Mouse (Mus musculus) midbrain, embryonic 11.5 days (tissue): ENCODE measurements around the gene Bola3. TPM values are rescaled to one million over a fixed set of nuclear protein-coding genes. Genes with fewer than 3 reads are reported as not detected.

ENCODE experiments used
- ATAC-seq: fragments of 200-750 bp; cut with Nextera tagmentation; 2 replicates; pipeline ENCODE4 v1.8.0; 2017; ENCODE audit warnings: moderate TSS enrichment, moderate library complexity; ENCODE audit not compliant: low FRiP score
- DNase-seq: peaks from one replicate; pipeline ENCODE4 v3.0.0; 2015; ENCODE audit warnings: low spot score; ENCODE audit errors: missing footprints
- H3K27ac ChIP-seq: fragments of 300-500 bp; sonication (generic); 2 replicates; pipeline ENCODE4 v1.5.1; 2014; ENCODE audit warnings: low read depth, low read length
- H3K27me3 ChIP-seq: fragments of 300-500 bp; sonication (generic); 2 replicates; pipeline ENCODE4 v1.6.1; 2014; ENCODE audit warnings: mild to moderate bottlenecking, low read length, moderate library complexity, mixed read lengths; ENCODE audit not compliant: control insufficient read depth, insufficient read depth
- H3K36me3 ChIP-seq: fragments of 300-500 bp; sonication (generic); 2 replicates; pipeline ENCODE4 v1.6.1; 2014; ENCODE audit warnings: mild to moderate bottlenecking, low read length, moderate library complexity, mixed read lengths; ENCODE audit not compliant: control insufficient read depth, insufficient read depth
- H3K4me1 ChIP-seq: fragments of 300-500 bp; sonication (generic); 2 replicates; pipeline ENCODE4 v1.6.1; 2014; ENCODE audit warnings: low read length; ENCODE audit not compliant: control insufficient read depth, insufficient read depth
- H3K4me2 ChIP-seq: fragments of 300-500 bp; sonication (generic); 2 replicates; pipeline ENCODE4 v1.6.1; 2014; ENCODE audit warnings: mild to moderate bottlenecking, moderate library complexity
- H3K4me3 ChIP-seq: fragments of 300-500 bp; sonication (generic); 2 replicates; pipeline ENCODE4 v1.5.1; 2014; ENCODE audit warnings: low read depth, low read length
- H3K9ac ChIP-seq: fragments of 300-500 bp; sonication (generic); 2 replicates; pipeline ENCODE4 v1.6.1; 2014; ENCODE audit warnings: low read length
- H3K9me3 ChIP-seq: fragments of 300-500 bp; sonication (generic); 2 replicates; pipeline ENCODE4 v1.6.1; 2016; ENCODE audit warnings: low read length; ENCODE audit not compliant: control insufficient read depth
- WGBS: fragments of 180-500 bp; shearing (Covaris S2); extraction: QIAGEN DNeasy Blood & Tissue Kit; methylation state at CpG from one replicate; pipeline ENCODE4 v1.1.7; 2014; 5-methylcytosine and 5-hydroxymethylcytosine counted together
- microRNA-seq: library from miRNA; unstranded; fragments of <30 nt; microRNA quantifications from one replicate; pipeline ENCODE4, GENCODE M21; 2017
- polyA plus RNA-seq: library from polyadenylated mRNA; unstranded; fragments of >200 nt; fragmentation: Nextera tagmentation; extraction: Ambion mirVana; gene quantifications from 2 replicates; pipeline ENCODE4 v1.2.1, GENCODE M21; 2014

Gene Bola3
- polyA plus RNA-seq, 1 experiment from 2014 or later = 144 TPM

DNA sequence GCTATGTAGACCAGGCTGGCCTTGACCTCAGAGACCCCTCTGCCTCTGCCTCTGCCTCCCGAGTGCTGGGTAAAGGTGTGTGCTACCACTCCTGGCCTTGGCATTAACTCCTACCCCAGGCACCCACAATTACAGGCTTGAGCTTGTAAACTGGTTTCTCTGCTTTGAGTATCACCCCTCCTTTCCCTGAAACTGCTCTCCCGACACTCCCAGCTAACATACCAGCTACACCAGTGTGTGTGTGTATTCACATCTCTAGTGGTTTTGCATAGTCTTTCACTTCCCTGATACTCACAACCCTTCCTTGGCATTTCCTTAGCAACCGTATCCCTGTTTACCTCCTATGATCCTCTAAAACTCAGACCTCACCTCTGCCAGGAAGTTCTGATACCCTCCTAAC, 50.8 kb downstream of the Bola3 start:
- H3K4me2 ChIP-seq = no peak overlapping the region
- no peaks in the 10 kb centered on the region for H3K27me3 ChIP-seq
- ATAC-seq = no peak
- H3K4me1 ChIP-seq = no peaks in the 10 kb centered on the region
- no peak overlapping the region for H3K9ac ChIP-seq
- H3K36me3 ChIP-seq = peaks cover 44% of the 10 kb centered on the region
- no peak overlapping the region for H3K27ac ChIP-seq
- no peak overlapping the region for H3K4me3 ChIP-seq
- DNase-seq = no peak
- 94% methylated on average over 3 of the region's 3 CpGs for WGBS
- H3K9me3 ChIP-seq = no peaks in the 10 kb centered on the region

DNA sequence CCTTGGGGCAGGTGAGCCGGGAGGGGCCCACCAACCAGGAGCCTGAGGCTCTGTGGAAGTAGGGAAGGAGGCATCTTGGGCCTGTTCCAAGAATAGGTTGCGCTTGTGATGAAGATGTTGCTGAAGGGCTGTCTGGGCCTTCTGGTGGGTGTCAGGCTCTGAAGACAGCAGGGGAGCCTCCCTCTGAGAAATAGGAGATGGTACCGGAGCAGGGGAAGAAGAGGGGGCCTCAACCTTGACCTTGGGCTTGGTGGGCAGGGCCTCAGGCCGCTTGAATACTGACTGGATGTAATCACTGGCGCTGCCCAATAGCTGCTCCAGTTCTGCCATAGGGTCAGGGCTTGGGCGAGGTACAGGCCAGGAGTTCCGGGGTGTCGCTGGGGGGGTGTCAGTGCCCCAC, 54.5 kb downstream of the Bola3 start:
- H3K4me2 ChIP-seq = no peak overlapping the region
- no peak overlapping the region for H3K9ac ChIP-seq
- no peaks in the 10 kb centered on the region for H3K4me1 ChIP-seq
- no peaks in the 10 kb centered on the region for H3K27me3 ChIP-seq
- H3K4me3 ChIP-seq = no peak overlapping the region
- H3K36me3 ChIP-seq = peaks cover 30% of the 10 kb centered on the region
- H3K9me3 ChIP-seq = no peaks in the 10 kb centered on the region
- no peak overlapping the region for H3K27ac ChIP-seq
- ATAC-seq (no peak), DNase-seq (no peak)
- 95% methylated on average over 8 of the region's 8 CpGs for WGBS

GRCm38 (mm10) chr6:83404571-83404970, 55.6 kb downstream of the Bola3 start:
- no peak overlapping the region for H3K27ac ChIP-seq
- H3K27me3 ChIP-seq = no peaks in the 10 kb centered on the region
- H3K9me3 ChIP-seq = no peaks in the 10 kb centered on the region
- ATAC-seq (no peak), DNase-seq (no peak)
- H3K4me1 ChIP-seq = no peaks in the 10 kb centered on the region
- no peak overlapping the region for H3K4me3 ChIP-seq
- no peak overlapping the region for H3K4me2 ChIP-seq
- peaks cover 25% of the 10 kb centered on the region for H3K36me3 ChIP-seq
- H3K9ac ChIP-seq = no peak overlapping the region
- WGBS = 97% methylated on average over 13 of the region's 13 CpGs

GRCm38 (mm10) chr6:83405511-83406064, 56.6 kb downstream of the Bola3 start:
- Histone ChIP-seq H3K4me3 (no peak overlapping the region), H3K27me3 (no peaks in the 10 kb centered on the region), H3K4me1 (peaks cover 4% of the 10 kb centered on the region; the same call in 1 of the 2 replicates), H3K36me3 (peaks cover 25% of the 10 kb centered on the region), H3K27ac (no peak overlapping the region), H3K9ac (no peak overlapping the region), H3K9me3 (no peaks in the 10 kb centered on the region), H3K4me2 (no peak overlapping the region)
- DNase-seq (no peak), ATAC-seq (no peak)
- 85% methylated on average over 7 of the region's 7 CpGs for WGBS

- Histone ChIP-seq H3K36me3 (peaks cover 12% of the 10 kb centered on the region), H3K4me2 (no peak overlapping the region), H3K4me3 (no peak overlapping the region), H3K9me3 (no peaks in the 10 kb centered on the region), H3K27ac (no peak overlapping the region), H3K4me1 (peaks cover 22% of the 10 kb centered on the region), H3K27me3 (no peaks in the 10 kb centered on the region), H3K9ac (no peak overlapping the region)
- DNase-seq (no peak), ATAC-seq (no peak)
- WGBS = 94% methylated on average over 9 of the region's 9 CpGs
Measured at GRCm38 (mm10) chr6:83408510-83408909, 59.6 kb downstream of the Bola3 start.

Small RNA genes lying within 50 kb of the gene (microRNA-seq; reads per million reads assigned to microRNA genes)
- gene Mir6374 = not detected

Other genes with a start within 250 kb of the Bola3 start
- 0.83 and 1.00 TPM in 2 replicates for gene Ccdc142, start 247.5 kb upstream of the Bola3 start, polyA plus RNA-seq
- gene Gm42688, start 247.5 kb upstream of the Bola3 start, polyA plus RNA-seq = 1.2 and 2.3 TPM in 2 replicates
- gene Mrpl53, start 240.1 kb upstream of the Bola3 start, polyA plus RNA-seq = 120 and 130 TPM in 2 replicates
- gene Mogs, start 233.7 kb upstream of the Bola3 start, polyA plus RNA-seq = 21.6 and 23.4 TPM in 2 replicates
- 134 and 153 TPM in 2 replicates for gene Wbp1, start 227.6 kb upstream of the Bola3 start, polyA plus RNA-seq
- gene Ino80b, start 223.7 kb upstream of the Bola3 start, polyA plus RNA-seq = 18.8 and 19.4 TPM in 2 replicates
- gene Rtkn, start 213.7 kb upstream of the Bola3 start, polyA plus RNA-seq = 13.6 and 16.6 TPM in 2 replicates
- gene Wdr54, start 192.8 kb upstream of the Bola3 start, polyA plus RNA-seq = 11.1 and 13.7 TPM in 2 replicates
- 1.7 TPM in 2 replicates for gene 1700003E16Rik, start 192.7 kb upstream of the Bola3 start, polyA plus RNA-seq
- 80.2 and 81.7 TPM in 2 replicates for gene Dctn1, start 183.2 kb upstream of the Bola3 start, polyA plus RNA-seq
- gene Slc4a5, start 129.3 kb upstream of the Bola3 start, polyA plus RNA-seq = 0.52 and 0.68 TPM in 2 replicates
- 48.0 and 51.6 TPM in 2 replicates for gene Mthfd2, start 23.2 kb upstream of the Bola3 start, polyA plus RNA-seq
- gene Mob1a, start 23.1 kb upstream of the Bola3 start, polyA plus RNA-seq = 73.7 and 82.0 TPM in 2 replicates
- gene Tet3, start 109.9 kb downstream of the Bola3 start, polyA plus RNA-seq = 38.5 and 39.9 TPM in 2 replicates
- gene Dguok, start 157.8 kb downstream of the Bola3 start, polyA plus RNA-seq = 50.5 and 57.3 TPM in 2 replicates
- gene Actg2, start 187.1 kb downstream of the Bola3 start, polyA plus RNA-seq = 2.6 and 3.2 TPM in 2 replicates
- gene Stambp, start 223.6 kb downstream of the Bola3 start, polyA plus RNA-seq = 28.3 and 30.3 TPM in 2 replicates